Mouse (Mus musculus): ENCODE measurements around the gene Tbx18. TPM values are rescaled to one million over a fixed set of nuclear protein-coding genes. Genes with fewer than 3 reads are reported as not detected.

Tbx18 gene
- 1.7 and 2.9 TPM in 2 replicates for polyA plus RNA-seq (2014; fragmentation: Nextera tagmentation; extraction: Ambion mirVana)

DNA sequence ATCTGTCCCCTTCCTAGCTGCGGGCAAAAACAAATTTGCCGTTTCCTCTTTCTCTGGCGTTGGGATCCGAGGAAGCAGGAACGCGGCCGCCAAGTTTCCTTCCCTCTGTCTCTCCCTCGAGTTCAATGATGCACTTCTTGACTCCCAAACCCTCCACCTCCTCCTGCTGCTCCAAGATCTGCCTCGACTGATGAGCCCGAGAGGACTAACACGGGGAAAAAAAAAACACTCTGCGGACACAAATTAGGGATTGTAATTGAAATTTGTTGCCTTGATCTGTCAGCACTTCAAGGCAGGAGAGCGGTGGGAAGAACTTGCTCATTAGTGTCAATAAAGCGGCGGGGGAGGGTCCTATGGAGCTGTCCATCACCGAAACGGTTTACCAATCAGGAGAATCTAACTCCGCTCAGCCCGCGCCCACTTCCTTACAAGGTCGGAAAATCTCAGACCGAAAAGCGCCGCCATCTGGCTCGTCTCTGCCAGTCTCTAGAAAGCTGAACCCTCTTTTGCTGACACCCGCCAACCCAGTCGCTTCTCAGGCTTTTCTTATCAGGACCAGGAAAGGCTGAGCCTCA is at the start of gene Tbx18:
Tbx18 (minus strand) TSS at position 300 of the 575 bp plus-strand sequence.
- H3K4me1 ChIP-seq (ENCODE audit: control insufficient read depth, insufficient read depth, low read length) = peaks cover 9% of the 10 kb centered on the region
- peaks cover 81% of the 10 kb centered on the region for H3K27me3 ChIP-seq (ENCODE audit: control insufficient read depth, insufficient read depth, low read length)
- peak within 1 kb of the TSS; percentile 61 for H3K4me2 ChIP-seq (ENCODE audit: low read depth)
- ATAC-seq (ENCODE audit: insufficient read depth, low FRiP score, low TSS enrichment) (peak; percentile 81), DNase-seq (ENCODE audit: low spot score) (peak; percentile 89)
- H3K27ac ChIP-seq (ENCODE audit: low read depth, low read length) = no peak within 1 kb of the TSS
- 0% methylated on average over 27 of the region's 27 CpGs for WGBS
- peak within 1 kb of the TSS; percentile 47 for H3K9ac ChIP-seq (ENCODE audit: low read length)
- peak within 1 kb of the TSS; percentile 43 for H3K4me3 ChIP-seq (ENCODE audit: low read depth, low read length)
- H3K36me3 ChIP-seq (ENCODE audit: control insufficient read depth, insufficient read depth, low read length) = no peaks in the 10 kb centered on the region
- H3K9me3 ChIP-seq (ENCODE audit: control insufficient read depth, low read length) = no peaks in the 10 kb centered on the region

DNA sequence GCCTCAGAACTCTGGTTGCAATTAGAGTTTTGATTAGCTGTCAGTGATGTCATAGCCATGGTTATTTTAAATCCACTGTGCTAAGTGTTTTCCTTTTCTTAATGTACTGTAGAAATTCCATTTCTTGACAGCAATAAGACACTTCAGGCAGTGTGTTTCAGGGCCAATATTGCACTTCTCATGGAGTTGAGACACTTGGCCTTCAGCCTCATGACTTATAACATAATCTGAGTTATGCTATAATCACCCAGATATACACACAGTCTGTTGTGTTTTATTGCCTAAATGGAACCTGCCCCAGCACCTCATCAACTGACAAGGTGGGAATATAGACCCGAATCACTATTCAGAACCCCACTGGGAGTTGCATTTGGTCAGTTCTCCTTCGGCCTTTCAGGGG is 42.9 kb upstream of the Tbx18 start:
- H3K27me3 ChIP-seq (ENCODE audit: control insufficient read depth, insufficient read depth, low read length) = no peaks in the 10 kb centered on the region
- H3K4me2 ChIP-seq (ENCODE audit: low read depth) = no peak overlapping the region
- DNase-seq (ENCODE audit: low spot score) (no peak), ATAC-seq (ENCODE audit: insufficient read depth, low FRiP score, low TSS enrichment) (no peak)
- 73% methylated on average over 2 of the region's 2 CpGs for WGBS
- H3K36me3 ChIP-seq (ENCODE audit: control insufficient read depth, insufficient read depth, low read length) = no peaks in the 10 kb centered on the region
- no peak overlapping the region for H3K27ac ChIP-seq (ENCODE audit: low read depth, low read length)
- H3K4me3 ChIP-seq (ENCODE audit: low read depth, low read length) = no peak overlapping the region
- no peaks in the 10 kb centered on the region for H3K4me1 ChIP-seq (ENCODE audit: control insufficient read depth, insufficient read depth, low read length)
- H3K9ac ChIP-seq (ENCODE audit: low read length) = no peak overlapping the region
- H3K9me3 ChIP-seq (ENCODE audit: control insufficient read depth, low read length) = no peaks in the 10 kb centered on the region

GRCm38 (mm10) chr9:87755621-87756020 is 24.6 kb upstream of the Tbx18 start:
- no peak for DNase-seq (ENCODE audit: low spot score)
- H3K4me2 ChIP-seq (ENCODE audit: low read depth) = no peak overlapping the region
- H3K9me3 ChIP-seq (ENCODE audit: control insufficient read depth, low read length) = no peaks in the 10 kb centered on the region
- WGBS = 51% methylated on average over 4 of the region's 4 CpGs
- no peak overlapping the region for H3K9ac ChIP-seq (ENCODE audit: low read length)
- no peaks in the 10 kb centered on the region for H3K36me3 ChIP-seq (ENCODE audit: control insufficient read depth, insufficient read depth, low read length)
- no peaks in the 10 kb centered on the region for H3K27me3 ChIP-seq (ENCODE audit: control insufficient read depth, insufficient read depth, low read length)
- no peak overlapping the region for H3K4me3 ChIP-seq (ENCODE audit: low read depth, low read length)
- ATAC-seq (ENCODE audit: insufficient read depth, low FRiP score, low TSS enrichment) = no peak
- no peaks in the 10 kb centered on the region for H3K4me1 ChIP-seq (ENCODE audit: control insufficient read depth, insufficient read depth, low read length)
- H3K27ac ChIP-seq (ENCODE audit: low read depth, low read length) = no peak overlapping the region

GRCm38 (mm10) chr9:87741599-87741998 is 10.5 kb upstream of the Tbx18 start:
- no peak for ATAC-seq (ENCODE audit: insufficient read depth, low FRiP score, low TSS enrichment)
- H3K4me1 ChIP-seq (ENCODE audit: control insufficient read depth, insufficient read depth, low read length) = peaks cover 7% of the 10 kb centered on the region
- H3K27me3 ChIP-seq (ENCODE audit: control insufficient read depth, insufficient read depth, low read length) = peaks cover 53% of the 10 kb centered on the region
- no peak overlapping the region for H3K4me3 ChIP-seq (ENCODE audit: low read depth, low read length)
- H3K4me2 ChIP-seq (ENCODE audit: low read depth) = no peak overlapping the region
- WGBS = 74% methylated on average over 8 of the region's 8 CpGs
- no peaks in the 10 kb centered on the region for H3K9me3 ChIP-seq (ENCODE audit: control insufficient read depth, low read length)
- no peak for DNase-seq (ENCODE audit: low spot score)
- no peak overlapping the region for H3K27ac ChIP-seq (ENCODE audit: low read depth, low read length)
- H3K36me3 ChIP-seq (ENCODE audit: control insufficient read depth, insufficient read depth, low read length) = no peaks in the 10 kb centered on the region
- no peak overlapping the region for H3K9ac ChIP-seq (ENCODE audit: low read length)

DNA sequence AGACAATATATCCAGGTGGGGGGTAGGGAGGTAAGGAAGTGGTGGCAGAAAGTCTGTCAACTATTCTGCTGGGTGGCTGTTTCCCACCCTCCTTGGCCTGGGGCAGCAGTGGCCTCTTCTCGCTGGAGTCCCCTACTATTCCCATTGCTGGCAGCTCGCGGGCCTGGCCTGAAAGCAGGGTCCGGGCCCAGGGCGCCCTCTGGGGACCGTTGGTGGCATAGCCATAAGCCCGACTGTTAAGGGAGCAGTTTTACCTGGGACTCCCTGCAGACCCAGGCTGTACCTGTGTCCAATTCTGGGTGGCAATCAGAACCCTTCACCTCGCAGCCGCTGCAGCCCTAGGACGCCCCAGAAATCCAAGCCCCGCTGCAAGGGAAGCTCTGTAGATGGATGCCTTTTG is 9.6 kb upstream of the Tbx18 start:
- Histone ChIP-seq H3K9me3 (ENCODE audit: control insufficient read depth, low read length) (no peaks in the 10 kb centered on the region), H3K4me3 (ENCODE audit: low read depth, low read length) (no peak overlapping the region), H3K4me2 (ENCODE audit: low read depth) (peak overlapping the region; percentile 43), H3K27me3 (ENCODE audit: control insufficient read depth, insufficient read depth, low read length) (peaks cover 62% of the 10 kb centered on the region), H3K4me1 (ENCODE audit: control insufficient read depth, insufficient read depth, low read length) (peaks cover 7% of the 10 kb centered on the region), H3K36me3 (ENCODE audit: control insufficient read depth, insufficient read depth, low read length) (no peaks in the 10 kb centered on the region), H3K9ac (ENCODE audit: low read length) (no peak overlapping the region), H3K27ac (ENCODE audit: low read depth, low read length) (no peak overlapping the region)
- ATAC-seq (ENCODE audit: insufficient read depth, low FRiP score, low TSS enrichment) (peak; percentile 64), DNase-seq (ENCODE audit: low spot score) (peak; percentile 81)
- 3% methylated on average over 11 of the region's 11 CpGs for WGBS

DNA sequence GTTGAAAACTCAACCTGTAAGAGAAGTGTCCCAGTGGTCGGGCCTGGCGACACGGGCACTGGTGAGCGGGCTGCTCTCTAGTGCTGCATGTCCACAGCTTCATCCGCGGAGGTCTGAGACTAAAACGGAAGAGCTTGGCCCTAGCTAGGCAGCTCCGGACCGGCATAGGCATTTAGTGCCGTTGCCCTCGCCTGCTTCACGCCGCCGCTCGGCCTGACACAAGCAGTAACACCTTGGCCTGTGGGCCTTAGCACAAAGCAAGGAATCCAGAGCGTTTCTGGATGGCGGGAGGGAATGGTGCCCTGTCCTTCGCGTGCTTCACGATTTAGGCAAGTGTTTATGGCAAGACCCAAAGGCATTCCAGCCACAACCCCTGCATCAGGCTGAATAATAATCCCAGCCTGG is 9.2 kb upstream of the Tbx18 start:
- Histone ChIP-seq H3K4me1 (ENCODE audit: control insufficient read depth, insufficient read depth, low read length) (peaks cover 7% of the 10 kb centered on the region), H3K4me3 (ENCODE audit: low read depth, low read length) (peak overlapping the region; percentile 20; the same call in 1 of the 2 replicates), H3K27ac (ENCODE audit: low read depth, low read length) (no peak overlapping the region), H3K4me2 (ENCODE audit: low read depth) (peak overlapping the region; percentile 43), H3K27me3 (ENCODE audit: control insufficient read depth, insufficient read depth, low read length) (peaks cover 66% of the 10 kb centered on the region), H3K9me3 (ENCODE audit: control insufficient read depth, low read length) (no peaks in the 10 kb centered on the region), H3K9ac (ENCODE audit: low read length) (no peak overlapping the region), H3K36me3 (ENCODE audit: control insufficient read depth, insufficient read depth, low read length) (no peaks in the 10 kb centered on the region)
- ATAC-seq (ENCODE audit: insufficient read depth, low FRiP score, low TSS enrichment) = peak; percentile 60
- 2% methylated on average over 20 of the region's 20 CpGs for WGBS
- DNase-seq (ENCODE audit: low spot score) = peak; percentile 66

DNA sequence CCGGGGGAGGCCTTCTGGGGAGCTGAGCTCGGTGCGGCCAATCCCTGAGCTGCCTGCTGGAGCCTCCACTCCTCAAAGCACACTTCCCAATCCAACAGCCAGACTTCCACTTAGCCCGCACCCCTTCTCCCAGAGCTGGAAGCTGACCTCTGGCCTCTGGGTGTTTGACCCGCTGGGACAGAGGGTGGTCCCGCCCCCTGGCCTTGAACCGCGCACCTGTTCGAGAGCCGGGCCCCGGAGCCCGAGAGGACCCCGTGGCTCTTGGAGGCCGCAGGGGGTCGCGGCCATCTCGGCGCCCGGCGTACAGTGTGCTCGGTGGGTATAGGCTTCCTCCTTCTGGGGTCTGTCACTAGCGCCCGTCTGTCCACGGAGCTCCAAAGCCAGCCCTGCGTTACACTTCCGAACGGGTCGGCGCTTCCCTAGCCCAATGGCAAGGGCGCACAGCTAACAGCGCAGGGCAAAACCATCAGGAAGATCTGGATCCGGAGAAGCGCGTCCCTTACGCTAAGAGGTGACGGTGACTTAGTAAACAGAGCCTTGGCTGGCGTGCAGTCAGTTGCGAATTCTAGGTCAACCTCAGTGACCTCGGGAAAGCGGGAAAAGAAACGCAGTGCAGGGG is 8.6 kb upstream of the Tbx18 start:
- Histone ChIP-seq H3K36me3 (ENCODE audit: control insufficient read depth, insufficient read depth, low read length) (no peaks in the 10 kb centered on the region), H3K9me3 (ENCODE audit: control insufficient read depth, low read length) (no peaks in the 10 kb centered on the region), H3K9ac (ENCODE audit: low read length) (no peak overlapping the region), H3K4me2 (ENCODE audit: low read depth) (peak overlapping the region; percentile 43), H3K27ac (ENCODE audit: low read depth, low read length) (no peak overlapping the region), H3K4me1 (ENCODE audit: control insufficient read depth, insufficient read depth, low read length) (peaks cover 7% of the 10 kb centered on the region), H3K4me3 (ENCODE audit: low read depth, low read length) (peak overlapping the region; percentile 20), H3K27me3 (ENCODE audit: control insufficient read depth, insufficient read depth, low read length) (peaks cover 72% of the 10 kb centered on the region)
- WGBS = under 1% methylated on average over 41 of the region's 41 CpGs
- DNase-seq (ENCODE audit: low spot score) (peak; percentile 40), ATAC-seq (ENCODE audit: insufficient read depth, low FRiP score, low TSS enrichment) (peak; percentile 60)

GRCm38 (mm10) chr9:87738766-87739542 is 7.9 kb upstream of the Tbx18 start:
- DNase-seq (ENCODE audit: low spot score) = peak; percentile 48
- Histone ChIP-seq H3K36me3 (ENCODE audit: control insufficient read depth, insufficient read depth, low read length) (no peaks in the 10 kb centered on the region), H3K4me3 (ENCODE audit: low read depth, low read length) (peak overlapping the region; percentile 20), H3K4me1 (ENCODE audit: control insufficient read depth, insufficient read depth, low read length) (peaks cover 7% of the 10 kb centered on the region), H3K9me3 (ENCODE audit: control insufficient read depth, low read length) (no peaks in the 10 kb centered on the region), H3K27me3 (ENCODE audit: control insufficient read depth, insufficient read depth, low read length) (peaks cover 79% of the 10 kb centered on the region), H3K27ac (ENCODE audit: low read depth, low read length) (no peak overlapping the region), H3K4me2 (ENCODE audit: low read depth) (peak overlapping the region; percentile 43), H3K9ac (ENCODE audit: low read length) (no peak overlapping the region)
- under 1% methylated on average over 39 of the region's 39 CpGs for WGBS
- ATAC-seq (ENCODE audit: insufficient read depth, low FRiP score, low TSS enrichment) = no peak

All from neural tube, embryonic 11.5 days (tissue).